Mouse (Mus musculus) cerebellum, postnatal 36 days (tissue): ENCODE measurements around the gene Atg2a.
"Not testable (repeated sequence)": the region's sequence is repeated elsewhere in the genome, so short reads cannot be mapped to it uniquely, and the experiment has no call there.

Experiments used
- DNase-seq, 2 experiments: peaks; one replicate each; pipeline ENCODE4 v3.0.0; 2021 to 2022; ENCODE audit warnings: mixed read lengths in 2 of 2

Gene Atg2a

DNA sequence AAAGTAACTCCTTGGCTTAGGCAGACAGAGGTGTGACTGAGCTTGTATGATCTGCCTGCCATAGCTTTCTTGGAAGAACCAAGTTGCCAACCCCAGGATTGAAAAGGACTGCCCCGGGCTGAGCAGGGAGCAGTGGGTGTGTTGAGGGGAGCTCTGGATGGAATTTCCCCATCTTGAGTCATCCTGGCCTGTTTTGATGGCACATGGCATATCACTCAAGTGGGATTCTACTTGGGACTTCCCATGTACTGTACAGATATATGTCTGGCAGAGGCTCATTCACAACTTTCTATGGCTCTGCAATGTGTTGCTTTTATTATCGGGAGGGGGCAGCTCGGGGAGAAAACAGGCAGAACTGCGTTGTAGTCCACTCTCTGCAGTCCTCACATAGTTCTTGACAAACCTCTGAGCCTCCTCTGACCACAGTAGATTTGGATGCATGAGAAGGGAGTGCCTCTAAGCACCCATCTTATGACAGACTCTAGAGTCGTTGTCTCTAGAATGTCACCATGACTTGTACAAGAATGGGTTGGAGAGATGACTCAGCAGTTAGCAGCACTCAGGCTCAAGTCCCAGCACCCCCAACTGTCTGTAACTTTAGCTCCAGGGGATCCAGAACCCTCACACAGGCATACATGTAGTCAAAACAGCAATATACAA, 55.2 kb downstream of the Atg2a start:
- DNase-seq: no peak

DNA sequence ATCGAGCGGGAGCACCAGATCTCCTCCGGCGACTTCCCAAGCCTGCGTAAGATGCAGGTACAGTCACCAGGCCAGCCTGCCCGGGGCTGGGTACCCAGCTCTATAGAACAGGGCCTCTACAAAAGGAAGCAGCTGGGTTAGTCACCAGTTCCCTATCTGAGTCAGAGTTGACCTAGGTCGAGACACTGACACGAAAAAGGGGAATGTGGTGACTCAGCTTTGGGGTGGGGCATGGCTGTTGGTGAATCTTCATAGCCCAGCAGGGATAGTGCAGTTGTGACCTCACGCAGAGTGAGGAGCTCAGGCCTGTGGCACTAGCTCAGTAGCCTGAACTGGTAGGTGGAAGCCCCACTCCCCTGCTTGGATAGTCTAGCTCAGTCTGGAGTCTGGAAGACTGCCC, 56.2 kb downstream of the Atg2a start:
- no peak for DNase-seq

GRCm38 (mm10) chr19:6299003-6299402, 57.5 kb downstream of the Atg2a start:
- no peak for DNase-seq

DNA sequence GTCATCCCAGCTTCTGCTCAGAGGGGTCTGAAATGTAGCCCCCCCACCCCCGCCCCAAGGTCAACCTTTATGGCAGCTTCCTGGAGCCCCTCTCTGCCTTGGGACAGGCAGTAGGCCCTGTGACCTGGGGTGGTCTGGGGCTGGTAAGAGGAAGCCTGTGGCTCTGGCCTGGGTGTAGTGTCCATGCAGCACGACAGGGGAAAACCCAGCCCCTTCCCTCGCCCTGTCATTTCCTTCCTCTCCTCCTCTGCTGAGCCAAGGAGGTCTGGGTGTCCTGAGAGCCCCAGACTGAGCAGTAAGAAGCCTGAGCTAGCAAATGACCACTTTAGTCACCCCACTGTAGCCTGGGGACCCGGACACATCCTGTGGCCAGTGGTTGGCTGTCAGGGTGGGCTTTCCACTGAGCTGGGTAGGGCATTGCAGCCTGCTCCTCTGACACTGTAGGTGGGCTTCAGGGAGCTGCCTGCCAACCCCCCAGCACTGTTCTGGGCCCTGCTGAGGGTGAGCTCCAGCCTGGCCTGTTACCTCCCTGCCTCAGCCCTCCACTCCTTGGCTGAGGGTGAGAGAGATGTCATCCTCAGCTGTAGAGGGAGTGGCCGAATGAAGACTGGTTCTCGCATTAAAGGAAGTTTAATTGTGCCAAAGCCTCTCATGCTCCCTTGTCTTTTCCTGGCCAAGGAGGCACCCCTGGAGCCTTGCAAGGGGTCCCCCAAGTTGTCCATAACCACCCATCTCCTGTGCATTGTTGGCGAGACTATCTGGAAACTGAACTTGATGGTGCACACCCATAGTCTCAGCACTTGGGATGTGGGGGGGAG, 58.2 kb downstream of the Atg2a start:
- DNase-seq: no peak

GRCm38 (mm10) chr19:6300402-6300841, 59.0 kb downstream of the Atg2a start:
- DNase-seq: no peak

DNA sequence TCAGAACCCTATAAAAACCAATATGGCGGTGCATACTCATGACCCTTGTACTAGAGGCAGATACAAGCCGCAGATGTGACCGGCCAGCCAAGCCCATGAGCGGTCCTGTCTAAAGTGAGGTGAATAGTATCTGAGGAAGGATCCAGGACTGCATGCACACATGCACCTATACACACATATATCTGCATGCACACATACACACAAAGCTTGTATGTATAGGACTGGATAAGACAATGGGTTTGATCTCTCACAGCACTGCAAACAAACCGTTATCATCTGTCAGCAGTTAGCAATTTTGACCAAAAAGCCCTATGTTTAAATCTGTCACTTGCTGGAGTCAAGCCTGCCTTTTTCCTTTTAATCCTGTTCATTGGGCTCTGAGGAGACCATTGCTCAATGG, 60.6 kb downstream of the Atg2a start:
- no peak for DNase-seq

DNA sequence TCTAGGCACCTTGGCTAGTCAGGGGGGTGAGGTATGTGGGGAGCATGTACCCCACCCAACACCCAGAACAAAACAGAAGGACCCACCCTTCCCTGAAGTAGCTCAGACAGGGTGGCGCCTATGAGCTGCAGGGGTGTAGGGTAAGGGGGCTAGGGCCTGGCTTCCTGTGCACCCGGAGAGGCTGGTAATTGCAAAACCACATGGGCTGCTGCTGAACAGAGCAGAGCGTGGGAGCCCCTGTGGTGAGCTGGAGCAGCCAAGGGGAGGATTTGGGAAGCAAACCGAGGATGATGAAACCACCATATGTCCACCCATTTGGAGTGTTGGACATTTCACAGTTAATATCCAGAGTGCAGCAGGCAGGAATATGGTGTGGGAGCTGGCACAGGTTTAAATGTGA, 61.1 kb downstream of the Atg2a start:
- DNase-seq: peak; percentile 89 to 91

DNA sequence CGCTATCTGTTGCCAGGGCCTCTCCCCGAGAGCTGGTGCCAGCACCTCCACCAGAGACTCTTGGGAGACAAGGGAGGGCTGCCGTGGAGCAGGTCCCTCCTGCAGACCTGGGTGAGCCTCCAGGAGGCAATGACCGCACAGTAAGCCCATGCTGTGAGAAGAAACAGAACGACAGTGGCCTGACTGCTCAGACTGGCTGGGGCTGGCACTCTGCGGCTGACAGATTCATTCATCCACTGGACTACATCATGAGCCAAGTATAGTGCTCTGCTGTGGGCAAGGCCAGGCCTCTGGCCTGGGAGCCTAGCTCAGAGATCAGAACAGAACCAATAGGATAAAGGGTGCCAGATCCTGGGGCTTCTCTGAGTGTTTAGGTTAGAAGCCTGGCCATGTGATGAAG, 62.4 kb downstream of the Atg2a start:
- DNase-seq: peak; percentile 45 to 60

DNA sequence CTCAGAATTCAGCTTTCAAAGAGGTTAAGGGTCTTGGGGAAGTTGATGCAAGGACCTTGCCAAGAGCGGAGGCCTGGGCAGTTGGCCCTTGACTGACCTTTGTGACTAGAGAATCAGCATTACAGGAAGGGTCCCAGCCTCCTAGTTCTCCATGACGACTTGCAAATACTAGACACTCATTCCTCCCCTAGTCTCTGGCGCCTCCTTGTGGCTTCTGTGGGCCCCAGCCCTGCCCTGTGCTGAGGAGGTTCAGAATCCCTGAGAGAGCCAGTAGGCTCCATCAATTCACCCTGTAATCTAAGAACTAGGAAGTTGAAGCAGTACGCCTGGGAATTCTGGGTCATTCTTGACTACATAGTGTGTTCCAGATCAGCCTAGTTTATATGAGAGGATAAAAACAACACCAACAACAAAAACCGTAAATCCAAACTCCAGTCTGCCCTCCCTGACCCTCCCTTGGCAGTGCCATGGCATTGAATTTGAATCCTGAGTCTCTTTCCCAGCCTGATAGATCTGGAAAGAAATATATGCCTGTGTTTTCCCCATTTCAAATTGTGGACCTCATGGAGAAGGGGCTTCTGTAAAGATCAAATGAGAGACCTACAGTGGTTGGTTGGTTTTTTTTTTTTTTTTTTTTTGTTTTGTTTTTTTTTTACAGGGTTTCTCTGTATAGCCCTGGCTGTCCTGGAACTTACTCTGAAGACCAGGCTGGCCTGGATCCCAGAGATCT, 63.5 kb downstream of the Atg2a start:
- DNase-seq: peak; percentile 88 to 92

GRCm38 (mm10) chr19:6305517-6306115, 64.1 kb downstream of the Atg2a start:
- no peak for DNase-seq

DNA sequence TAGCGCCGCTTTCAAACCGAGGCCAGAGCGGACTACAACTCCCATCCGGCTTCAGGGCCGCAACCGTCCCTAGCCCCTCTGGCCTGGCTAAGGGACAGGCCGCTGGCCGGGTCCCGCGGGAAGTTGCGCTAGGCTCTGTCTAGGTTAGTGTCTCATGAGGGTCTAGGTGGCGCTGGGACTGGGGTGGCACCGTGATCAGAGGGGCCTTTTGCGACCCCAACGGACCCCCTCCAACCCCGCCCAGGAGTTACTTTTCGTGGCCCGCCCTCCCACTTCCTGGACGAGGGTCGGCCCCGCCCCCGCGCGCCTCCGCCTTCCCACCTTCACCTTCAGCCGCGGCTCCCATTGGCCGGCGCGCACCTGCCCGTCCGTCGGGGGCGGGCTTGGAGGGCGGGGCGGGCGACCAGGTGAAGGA, 64.7 kb downstream of the Atg2a start, which contains the start of gene Cdc42bpg:
Cdc42bpg (plus strand) TSS at position 320 of the 415 bp plus-strand sequence.
- DNase-seq: peak; percentile 88 to 94

- peak; percentile 73 to 83 for DNase-seq
Measured at GRCm38 (mm10) chr19:6306586-6306985, 65.1 kb downstream of the Atg2a start.

GRCm38 (mm10) chr19:6307733-6308531, 66.5 kb downstream of the Atg2a start:
- no peak for DNase-seq

DNA sequence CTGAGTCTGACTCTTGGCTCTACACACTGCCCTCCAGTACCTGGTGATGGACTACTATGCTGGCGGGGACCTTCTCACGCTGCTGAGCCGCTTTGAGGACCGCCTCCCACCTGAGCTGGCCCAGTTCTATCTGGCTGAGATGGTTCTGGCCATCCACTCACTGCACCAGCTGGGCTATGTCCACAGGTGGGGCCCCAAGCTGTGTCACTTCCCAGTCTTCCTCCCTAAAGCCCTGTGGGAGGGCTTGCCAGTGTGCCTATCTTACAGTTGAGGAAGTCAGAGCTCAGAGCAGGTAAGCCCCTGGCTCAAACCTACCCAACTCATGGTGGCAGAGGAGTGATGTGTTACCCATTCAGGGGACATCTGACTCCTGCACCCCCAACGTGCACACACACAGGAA, 68.7 kb downstream of the Atg2a start:
- peak; percentile 50 to 59 for DNase-seq

DNA sequence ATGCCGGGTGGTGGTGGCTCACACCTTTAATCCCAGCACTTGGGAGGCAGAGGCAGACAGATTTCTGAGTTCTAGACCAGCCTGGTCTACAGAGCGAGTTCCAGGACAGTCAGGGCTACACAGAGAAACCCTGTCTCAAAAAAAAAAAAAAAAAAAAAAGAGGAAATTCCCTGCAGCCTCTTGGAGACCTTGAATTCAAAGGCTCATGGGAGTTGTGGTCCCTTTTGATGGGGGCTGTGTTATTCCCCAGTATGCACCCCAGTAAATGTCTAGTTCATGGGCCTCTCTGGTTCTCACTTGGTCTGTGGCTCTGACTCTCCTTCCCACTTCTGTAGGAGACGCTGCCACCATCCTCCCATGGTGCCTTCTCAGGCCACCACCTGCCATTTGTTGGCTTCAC, 70.3 kb downstream of the Atg2a start:
- not testable (repeated sequence) for DNase-seq
